Mouse (Mus musculus): Measurements from ENCODE around the gene Lrrc4c. TPM values are rescaled to one million over a fixed set of nuclear protein-coding genes. Genes with fewer than 3 reads are reported as not detected.

The Lrrc4c gene
- total RNA-seq, 2 experiments from 2014 or later, result 125 to 133 TPM

- intact Hi-C loops (cut with DNase I), result no loop called here
- peak in 1 of 2 experiments; percentile 76 for DNase-seq (ENCODE audit: low spot score in 2 of 2)
Observed at GRCm38 (mm10) chr2:96504140-96504539, 186.2 kb downstream of the Lrrc4c start.

GRCm38 (mm10) chr2:96505641-96506040 is 187.7 kb downstream of the Lrrc4c start:
- intact Hi-C loops (cut with DNase I), result no loop called here
- DNase-seq (ENCODE audit: low spot score in 2 of 2), result no peak

- intact Hi-C loops (cut with DNase I), result no loop called here
- DNase-seq (ENCODE audit: low spot score in 2 of 2), result peak; percentile 6 to 78
Observed at GRCm38 (mm10) chr2:96508991-96509390, 191.0 kb downstream of the Lrrc4c start.

- DNase-seq (ENCODE audit: low spot score in 2 of 2), result no peak
- intact Hi-C loops (cut with DNase I), result no loop called here
Observed at GRCm38 (mm10) chr2:96537469-96537868, 219.5 kb downstream of the Lrrc4c start.

- peak in 1 of 2 experiments; percentile 35 for DNase-seq (ENCODE audit: low spot score in 2 of 2)
- intact Hi-C loops (cut with DNase I), result loop anchor here (10.0 kb wide), 1 partner anchor 142 kb away; no protein-coding TSS in a partner anchor
Observed at GRCm38 (mm10) chr2:96547171-96547570, 229.2 kb downstream of the Lrrc4c start.

- intact Hi-C loops (cut with DNase I), result no loop called here
- DNase-seq (ENCODE audit: low spot score in 2 of 2), result no peak
Observed at GRCm38 (mm10) chr2:96573755-96574154, 255.8 kb downstream of the Lrrc4c start.

- DNase-seq (ENCODE audit: low spot score in 2 of 2), result no peak
- intact Hi-C loops (cut with DNase I), result no loop called here
Observed at GRCm38 (mm10) chr2:96577701-96578100, 259.7 kb downstream of the Lrrc4c start.

GRCm38 (mm10) chr2:96580136-96580733 is 262.3 kb downstream of the Lrrc4c start:
- intact Hi-C loops (cut with DNase I), result loop anchor here (5.0 to 10.0 kb wide), 3 partner anchors 243 to 1345 kb away; no protein-coding TSS in a partner anchor
- DNase-seq (ENCODE audit: low spot score in 2 of 2), result no peak

- peak; percentile 77 to 94 for DNase-seq (ENCODE audit: low spot score in 2 of 2)
- intact Hi-C loops (cut with DNase I), result loop anchor here (2.0 to 10.0 kb wide), 3 partner anchors 569 to 1351 kb away; no protein-coding TSS in a partner anchor
Observed at GRCm38 (mm10) chr2:96585665-96586064, 267.7 kb downstream of the Lrrc4c start.

- intact Hi-C loops (cut with DNase I), result no loop called here
Observed at GRCm38 (mm10) chr2:96604801-96605200, 286.8 kb downstream of the Lrrc4c start.

GRCm38 (mm10) chr2:96614121-96614520 is 296.2 kb downstream of the Lrrc4c start:
- no peak for DNase-seq (ENCODE audit: low spot score in 2 of 2)
- intact Hi-C loops (cut with DNase I), result no loop called here

More at GRCm38 (mm10) chr2:96604801-96605200, 286.8 kb downstream of the Lrrc4c start:
- DNase-seq (ENCODE audit: low spot score in 2 of 2), result no peak

- DNase-seq (ENCODE audit: low spot score in 2 of 2), result peak; percentile 17 to 86
- intact Hi-C loops (cut with DNase I), result no loop called here
Observed at GRCm38 (mm10) chr2:96618691-96619205, 300.8 kb downstream of the Lrrc4c start.

- no peak for DNase-seq (ENCODE audit: low spot score in 2 of 2)
- intact Hi-C loops (cut with DNase I), result no loop called here
Observed at GRCm38 (mm10) chr2:96667113-96667512, 349.1 kb downstream of the Lrrc4c start.

GRCm38 (mm10) chr2:96681806-96682205 is 363.8 kb downstream of the Lrrc4c start:
- intact Hi-C loops (cut with DNase I), result loop anchor here (10.0 kb wide), 1 partner anchor 1843 kb away; no protein-coding TSS in a partner anchor
- DNase-seq (ENCODE audit: low spot score in 2 of 2), result no peak

- peak in 1 of 2 experiments; percentile 50 for DNase-seq (ENCODE audit: low spot score in 2 of 2)
Observed at GRCm38 (mm10) chr2:96685328-96685727, 367.4 kb downstream of the Lrrc4c start.

GRCm38 (mm10) chr2:96705004-96705403 is 387.0 kb downstream of the Lrrc4c start:
- intact Hi-C loops (cut with DNase I), result no loop called here
- DNase-seq (ENCODE audit: low spot score in 2 of 2), result no peak

More at GRCm38 (mm10) chr2:96685328-96685727, 367.4 kb downstream of the Lrrc4c start:
- intact Hi-C loops (cut with DNase I), result loop anchor here (10.0 kb wide), 1 partner anchor 1839 kb away; no protein-coding TSS in a partner anchor

GRCm38 (mm10) chr2:96707772-96708350 is 389.9 kb downstream of the Lrrc4c start:
- DNase-seq (ENCODE audit: low spot score in 2 of 2), result peak; percentile 20 to 44
- intact Hi-C loops (cut with DNase I), result no loop called here

- DNase-seq (ENCODE audit: low spot score in 2 of 2), result peak in 1 of 2 experiments; percentile 70
Observed at GRCm38 (mm10) chr2:96714561-96714960, 396.6 kb downstream of the Lrrc4c start.

GRCm38 (mm10) chr2:96717353-96717752 is 399.4 kb downstream of the Lrrc4c start:
- DNase-seq (ENCODE audit: low spot score in 2 of 2), result peak; percentile 22 to 88
- intact Hi-C loops (cut with DNase I), result loop anchor here (1.0 to 10.0 kb wide), 6 partner anchors 101 to 697 kb away; no protein-coding TSS in a partner anchor

More at GRCm38 (mm10) chr2:96714561-96714960, 396.6 kb downstream of the Lrrc4c start:
- intact Hi-C loops (cut with DNase I), result loop anchor here (10.0 kb wide), 1 partner anchor 570 kb away; no protein-coding TSS in a partner anchor

GRCm38 (mm10) chr2:96723395-96723794 is 405.4 kb downstream of the Lrrc4c start:
- intact Hi-C loops (cut with DNase I), result no loop called here
- no peak for DNase-seq (ENCODE audit: low spot score in 2 of 2)
